Mouse (Mus musculus) hindbrain, embryonic 14.5 days (tissue): ENCODE measurements around the gene Dgkz. TPM values are rescaled to one million over a fixed set of nuclear protein-coding genes. Genes with fewer than 3 reads are reported as not detected.
A peak's percentile ranks its signal among the peaks of the same experiment; 100 is the strongest.

ENCODE experiments used
- ATAC-seq: fragments of 200-750 bp; cut with Nextera tagmentation; 2 replicates; pipeline ENCODE4 v1.8.0; 2017; ENCODE audit warnings: moderate number of reproducible peaks, mild to moderate bottlenecking, moderate TSS enrichment, moderate library complexity; ENCODE audit not compliant: low FRiP score
- DNase-seq: peaks from one replicate; pipeline ENCODE4 v3.0.0-alpha.2; 2015; ENCODE audit warnings: low spot score
- H3K27ac ChIP-seq: fragments of 300-500 bp; sonication (generic); 2 replicates; pipeline ENCODE4 v1.5.1; 2014; ENCODE audit warnings: mild to moderate bottlenecking, moderate library complexity
- H3K27me3 ChIP-seq: fragments of 300-500 bp; sonication (generic); 2 replicates; pipeline ENCODE4 v1.6.1; 2014; ENCODE audit warnings: mild to moderate bottlenecking, low read length, mixed read lengths; ENCODE audit not compliant: control insufficient read depth, insufficient read depth
- H3K36me3 ChIP-seq: fragments of 300-500 bp; sonication (generic); replicated peaks from 2 replicates; pipeline ENCODE4 v1.6.1; 2014; ENCODE audit not compliant: control insufficient read depth, insufficient read depth
- H3K4me1 ChIP-seq: fragments of 300-500 bp; sonication (generic); replicated peaks from 2 replicates; pipeline ENCODE4 v1.6.1; 2014; ENCODE audit warnings: antibody characterized with exemption, low read length, mixed read lengths; ENCODE audit not compliant: control insufficient read depth, insufficient read depth
- H3K4me2 ChIP-seq: fragments of 300-500 bp; sonication (generic); replicated peaks from 2 replicates; pipeline ENCODE4 v1.6.1; 2014; ENCODE audit warnings: mild to moderate bottlenecking, moderate library complexity
- H3K4me3 ChIP-seq: fragments of 300-500 bp; sonication (generic); replicated peaks from 2 replicates; pipeline ENCODE4 v1.5.1; 2014; ENCODE audit warnings: mild to moderate bottlenecking, low read length
- H3K9ac ChIP-seq: fragments of 300-500 bp; sonication (generic); 2 replicates; pipeline ENCODE4 v1.6.1; 2014
- H3K9me3 ChIP-seq: fragments of 300-500 bp; sonication (generic); 2 replicates; pipeline ENCODE4 v1.6.1; 2016; ENCODE audit warnings: low read length; ENCODE audit not compliant: control insufficient read depth
- whole genome bisulfite sequencing: fragments of 180-500 bp; shearing (Covaris S2); extraction: QIAGEN DNeasy Blood & Tissue Kit; methylation state at CpG from one replicate; pipeline ENCODE4 v1.1.7; 2014; 5-methylcytosine and 5-hydroxymethylcytosine counted together
- polyA plus RNA-seq: library from polyadenylated mRNA; unstranded; fragments of >200 nt; fragmentation: Nextera tagmentation; extraction: Ambion mirVana; gene quantifications from 2 replicates; pipeline ENCODE4 v1.2.1, GENCODE M21; 2014

The Dgkz gene
- polyA plus RNA-seq, 1 experiment from 2014 or later = 39.0 TPM

DNA sequence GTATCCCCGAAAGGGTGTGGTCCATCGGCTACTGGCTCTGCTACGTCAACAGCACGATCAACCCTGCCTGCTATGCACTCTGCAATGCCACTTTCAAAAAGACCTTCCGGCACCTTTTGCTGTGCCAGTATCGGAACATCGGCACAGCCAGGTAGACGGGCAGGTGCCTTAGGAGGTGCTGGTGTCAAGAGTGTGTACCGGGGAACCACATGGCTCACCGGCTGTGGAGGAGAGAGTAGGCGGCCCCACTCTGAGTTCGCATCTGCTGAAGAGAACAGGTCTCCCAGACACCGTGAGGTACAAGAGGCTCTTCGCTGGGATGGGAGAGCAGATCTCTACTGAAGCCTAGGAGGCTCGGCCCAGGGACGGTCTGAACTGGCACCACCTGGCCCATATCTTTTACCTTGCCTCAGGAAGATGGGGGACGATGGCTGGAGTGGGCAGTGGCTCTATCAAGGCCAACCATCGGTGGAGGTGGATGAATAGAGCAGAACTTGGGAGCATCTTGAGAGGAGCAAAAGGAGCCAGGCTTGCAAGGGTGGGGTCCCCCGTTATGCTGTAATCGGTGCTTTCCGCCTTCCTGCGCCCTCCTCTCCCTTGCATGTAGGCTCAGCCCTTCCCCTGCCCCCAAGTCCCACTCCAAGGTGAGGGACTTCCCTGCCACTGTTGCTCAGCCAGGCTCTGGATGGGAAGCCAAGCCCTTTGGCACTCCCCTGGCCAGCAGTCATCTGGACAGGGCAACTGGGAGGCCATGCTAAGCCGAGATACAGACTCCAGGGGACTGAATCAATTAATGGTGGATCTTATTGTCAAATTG, 46.9 kb downstream of the Dgkz start:
- peaks cover 17% of the 10 kb centered on the region for H3K4me1 ChIP-seq
- no peak overlapping the region for H3K9ac ChIP-seq
- no peak overlapping the region for H3K27ac ChIP-seq
- H3K36me3 ChIP-seq = peaks cover 4% of the 10 kb centered on the region; the same call in 1 of the 2 replicates
- H3K27me3 ChIP-seq = peaks cover 14% of the 10 kb centered on the region
- ATAC-seq (no peak), DNase-seq (no peak)
- no peak overlapping the region for H3K4me3 ChIP-seq
- WGBS = 72% methylated on average over 23 of the region's 23 CpGs
- no peak overlapping the region for H3K4me2 ChIP-seq
- no peaks in the 10 kb centered on the region for H3K9me3 ChIP-seq

DNA sequence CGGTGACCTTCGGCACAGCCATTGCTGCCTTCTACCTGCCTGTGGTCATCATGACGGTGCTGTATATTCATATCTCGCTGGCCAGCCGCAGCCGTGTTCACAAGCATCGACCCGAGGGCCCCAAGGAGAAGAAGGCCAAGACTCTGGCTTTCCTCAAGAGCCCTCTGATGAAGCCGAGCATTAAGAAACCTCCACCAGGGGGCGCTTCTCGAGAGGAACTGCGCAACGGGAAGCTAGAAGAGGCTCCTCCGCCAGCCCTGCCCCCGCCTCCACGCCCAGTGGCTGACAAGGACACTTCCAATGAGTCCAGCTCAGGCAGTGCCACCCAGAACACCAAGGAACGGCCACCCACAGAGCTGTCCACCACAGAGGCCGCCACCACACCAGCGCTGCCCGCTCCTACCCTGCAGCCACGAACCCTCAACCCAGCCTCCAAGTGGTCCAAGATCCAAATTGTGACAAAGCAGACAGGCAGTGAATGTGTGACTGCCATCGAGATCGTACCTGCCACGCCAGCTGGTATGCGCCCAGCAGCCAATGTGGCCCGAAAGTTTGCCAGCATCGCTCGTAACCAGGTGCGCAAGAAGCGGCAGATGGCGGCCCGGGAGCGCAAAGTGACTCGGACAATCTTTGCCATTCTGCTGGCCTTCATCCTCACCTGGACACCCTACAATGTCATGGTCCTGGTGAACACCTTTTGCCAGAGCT, 47.7 kb downstream of the Dgkz start:
- Histone ChIP-seq H3K27ac (no peak overlapping the region), H3K36me3 (peaks cover 2% of the 10 kb centered on the region; the same call in 1 of the 2 replicates), H3K4me2 (no peak overlapping the region), H3K9ac (no peak overlapping the region), H3K4me3 (no peak overlapping the region), H3K4me1 (peaks cover 21% of the 10 kb centered on the region), H3K27me3 (peaks cover 22% of the 10 kb centered on the region), H3K9me3 (no peaks in the 10 kb centered on the region)
- ATAC-seq (no peak), DNase-seq (no peak)
- WGBS = 43% methylated on average over 34 of the region's 34 CpGs

- Histone ChIP-seq H3K9ac (no peak within 1 kb of the TSS), H3K4me2 (no peak within 1 kb of the TSS), H3K4me1 (peaks cover 14% of the 10 kb centered on the region), H3K27ac (no peak within 1 kb of the TSS), H3K36me3 (no peaks in the 10 kb centered on the region), H3K4me3 (no peak within 1 kb of the TSS), H3K27me3 (peaks cover 32% of the 10 kb centered on the region), H3K9me3 (no peaks in the 10 kb centered on the region)
- no peak for DNase-seq
- ATAC-seq = no peak
- 92% methylated on average over 3 of the region's 3 CpGs for WGBS
Measured at GRCm38 (mm10) chr2:91926949-91927348, 48.7 kb downstream of the Dgkz start, which contains the start of gene Chrm4. Gene Chrm4 (plus strand): TSS chr2:91927249.

- H3K27me3 ChIP-seq = peaks cover 47% of the 10 kb centered on the region
- H3K4me1 ChIP-seq = peaks cover 17% of the 10 kb centered on the region
- no peak overlapping the region for H3K4me2 ChIP-seq
- no peak overlapping the region for H3K9ac ChIP-seq
- no peaks in the 10 kb centered on the region for H3K9me3 ChIP-seq
- WGBS = 87% methylated on average over 15 of the region's 15 CpGs
- no peak for DNase-seq
- H3K27ac ChIP-seq = no peak overlapping the region
- no peak for ATAC-seq
- no peak overlapping the region for H3K4me3 ChIP-seq
- H3K36me3 ChIP-seq = no peaks in the 10 kb centered on the region
Measured at GRCm38 (mm10) chr2:91925442-91925841, 50.2 kb downstream of the Dgkz start.

- H3K36me3 ChIP-seq = peaks cover 2% of the 10 kb centered on the region; the same call in 1 of the 2 replicates
- H3K4me1 ChIP-seq = peaks cover 13% of the 10 kb centered on the region
- no peak overlapping the region for H3K4me3 ChIP-seq
- peaks cover 54% of the 10 kb centered on the region for H3K27me3 ChIP-seq
- H3K9me3 ChIP-seq = no peaks in the 10 kb centered on the region
- no peak overlapping the region for H3K27ac ChIP-seq
- no peak overlapping the region for H3K9ac ChIP-seq
- DNase-seq = no peak
- no peak for ATAC-seq
- 48% methylated on average over 1 of the region's 1 CpGs for WGBS
- no peak overlapping the region for H3K4me2 ChIP-seq
Measured at GRCm38 (mm10) chr2:91924726-91925125, 50.9 kb downstream of the Dgkz start.

DNA sequence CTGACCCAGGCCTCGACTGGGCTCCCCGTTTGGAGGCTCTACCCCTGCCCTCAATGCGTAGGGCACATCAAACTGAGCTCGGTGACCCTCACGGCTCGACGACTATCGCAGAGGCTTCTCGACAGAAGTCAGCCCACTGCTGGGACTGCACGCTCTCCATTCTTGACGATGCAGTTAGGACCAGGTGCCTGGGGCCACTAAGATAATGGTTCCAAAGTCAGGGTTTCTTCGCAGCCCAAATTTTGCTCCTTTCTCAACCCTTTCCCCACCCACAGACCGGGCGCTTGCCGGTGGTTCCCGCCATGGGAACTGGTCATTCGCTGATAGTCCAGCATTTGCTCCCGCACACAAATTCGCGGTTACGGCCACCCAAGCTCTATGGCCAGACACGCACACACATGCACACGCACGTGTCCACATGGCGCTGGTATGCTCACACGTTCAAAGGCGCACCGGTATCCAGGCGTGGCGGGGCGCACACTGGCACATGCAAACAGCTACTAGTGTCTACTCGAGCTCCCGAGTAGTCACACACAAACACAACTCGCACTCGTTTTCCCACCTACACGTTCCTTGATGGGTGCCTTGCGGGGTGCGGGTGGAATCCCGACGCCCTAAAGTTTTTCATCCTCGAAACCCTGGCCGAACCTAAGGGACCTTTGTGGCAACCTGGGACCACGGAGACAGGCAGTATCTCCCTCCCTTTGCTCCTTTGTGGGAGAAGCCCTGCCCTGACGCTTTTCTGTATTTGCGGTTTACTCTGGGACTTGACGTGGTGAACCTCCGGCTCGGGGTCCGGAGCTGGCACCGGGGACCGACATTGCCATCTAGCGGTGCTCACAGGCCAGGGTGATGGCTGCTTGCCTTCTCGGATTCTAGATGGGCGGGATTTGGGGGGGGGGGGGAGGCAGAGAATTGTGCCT, 52.0 kb downstream of the Dgkz start:
- peaks cover 59% of the 10 kb centered on the region for H3K27me3 ChIP-seq
- ATAC-seq = peak; percentile 39; the same call in 1 of the 2 replicates
- H3K9me3 ChIP-seq = no peaks in the 10 kb centered on the region
- peaks cover 13% of the 10 kb centered on the region for H3K4me1 ChIP-seq
- H3K4me2 ChIP-seq = peak overlapping the region; percentile 93
- no peak overlapping the region for H3K27ac ChIP-seq
- H3K9ac ChIP-seq = peak overlapping the region; percentile 25; the same call in 1 of the 2 replicates
- DNase-seq = peak; percentile 76
- peaks cover 8% of the 10 kb centered on the region; the same call in 1 of the 2 replicates for H3K36me3 ChIP-seq
- WGBS = 4% methylated on average over 54 of the region's 54 CpGs
- H3K4me3 ChIP-seq = peak overlapping the region; percentile 63

GRCm38 (mm10) chr2:91922586-91923414, 52.9 kb downstream of the Dgkz start:
- Histone ChIP-seq H3K9me3 (no peaks in the 10 kb centered on the region), H3K9ac (no peak overlapping the region), H3K27me3 (peaks cover 59% of the 10 kb centered on the region), H3K4me2 (peak overlapping the region; percentile 93), H3K27ac (no peak overlapping the region), H3K4me3 (peak overlapping the region; percentile 63), H3K4me1 (peaks cover 13% of the 10 kb centered on the region), H3K36me3 (peaks cover 17% of the 10 kb centered on the region)
- 2% methylated on average over 37 of the region's 37 CpGs for WGBS
- ATAC-seq = no peak
- no peak for DNase-seq

DNA sequence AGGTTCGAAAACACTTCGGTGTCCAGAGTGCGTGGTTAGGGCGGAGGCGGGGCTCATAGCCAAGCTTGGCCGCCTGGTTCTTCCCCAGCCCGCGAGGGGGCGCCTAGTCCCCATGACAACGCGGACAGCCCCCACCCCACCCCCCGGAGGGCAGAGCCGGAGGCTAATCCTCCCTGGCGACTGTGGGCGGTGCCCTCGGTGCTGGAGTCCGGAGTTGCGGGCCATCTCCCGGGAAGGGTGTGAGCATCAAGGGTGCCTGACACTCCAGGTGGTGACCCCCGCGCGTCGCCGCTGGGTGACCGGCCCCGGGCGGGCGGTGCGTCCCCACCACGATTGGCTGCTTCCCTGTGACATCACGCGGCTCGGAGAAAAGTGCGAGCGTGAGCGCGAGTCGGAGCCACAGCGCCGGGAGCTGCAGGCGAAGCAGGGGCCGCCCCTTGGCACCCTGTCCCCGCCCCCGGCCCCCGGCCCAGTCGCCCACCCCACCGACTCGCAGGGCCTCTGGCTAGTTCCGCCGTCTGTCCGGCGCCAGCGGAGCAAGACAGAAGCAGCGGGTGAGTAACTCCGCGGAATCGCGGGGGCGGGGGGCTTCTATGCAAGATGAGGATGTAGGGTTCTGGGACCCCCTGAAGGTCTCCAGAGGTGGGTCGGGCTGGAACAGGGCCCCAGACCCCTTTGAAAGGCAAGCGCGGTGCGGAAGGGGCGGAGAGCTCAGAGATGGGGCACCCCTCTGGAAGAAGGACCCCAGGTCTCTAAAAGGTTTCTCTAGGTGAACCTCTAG, 53.7 kb downstream of the Dgkz start:
- DNase-seq (peak; percentile 72), ATAC-seq (peak; percentile 61)
- Histone ChIP-seq H3K4me2 (peak overlapping the region; percentile 93), H3K27ac (no peak overlapping the region), H3K4me1 (peaks cover 13% of the 10 kb centered on the region), H3K27me3 (peaks cover 59% of the 10 kb centered on the region), H3K4me3 (peak overlapping the region; percentile 63), H3K9ac (peak overlapping the region; percentile 54), H3K9me3 (no peaks in the 10 kb centered on the region), H3K36me3 (peaks cover 25% of the 10 kb centered on the region)
- under 1% methylated on average over 63 of the region's 64 CpGs for WGBS
